Comparison of ENCODE assay signal across 27 mouse cellular contexts in genomic region chr6:134210675-134211457, GRCm38 (mm10).
A peak's percentile ranks its signal among the peaks of the same experiment; 100 is the strongest.
DNase-seq lines count a peak whose midpoint lies in the region; ATAC-seq and TF ChIP-seq lines count a peak whose summit lies in the region.
"Had no signal": no experiment of that assay in that cellular context is flagged by ENCODE, and none has a peak within 500 bp of the region (broad histone marks: within the 10 kb centered on the region; RNA-seq: fewer than 3 reads in every experiment).

No protein-coding gene starts in this region.

- H3K9me3 ChIP-seq in heart, embryonic 12.5 days (replicated peaks), result no peaks in the 10 kb centered on the region
- H3K9me3 ChIP-seq in lung, postnatal 0 days (ENCODE audit: low read length), result no peaks in the 10 kb centered on the region
- H3K9me3 ChIP-seq in heart, postnatal 0 days (replicated peaks; ENCODE audit: control insufficient read depth, low read length), result no peaks in the 10 kb centered on the region
- H3K9me3 ChIP-seq: embryonic facial prominence, embryonic 13.5 days; forebrain, embryonic 12.5 days; G1E; hindbrain, embryonic 13.5 days; kidney, embryonic 15.5 days; limb, embryonic 13.5 days; liver, embryonic 12.5 days had no signal

- H3K9ac ChIP-seq in heart, embryonic 12.5 days, result peak overlapping the region; percentile 8; the same call in 1 of the 2 replicates
- no peak overlapping the region for H3K9ac ChIP-seq in lung, postnatal 0 days (replicated peaks; ENCODE audit: low read depth)
- peak overlapping the region; percentile 28; the same call in 1 of the 2 replicates for H3K9ac ChIP-seq in heart, postnatal 0 days (replicated peaks; ENCODE audit: low read depth, low read length)
- H3K9ac ChIP-seq: embryonic facial prominence, embryonic 13.5 days; forebrain, embryonic 12.5 days; hindbrain, embryonic 13.5 days; kidney, embryonic 15.5 days; limb, embryonic 13.5 days; liver, embryonic 12.5 days; lung, embryonic 14.5 days had no signal

- H3K4me3 ChIP-seq in heart, embryonic 12.5 days, result no peak overlapping the region
- no peak overlapping the region for H3K4me3 ChIP-seq in lung, postnatal 0 days (ENCODE audit: low read depth, low read length)
- no peak overlapping the region for H3K4me3 ChIP-seq in heart, postnatal 0 days (ENCODE audit: low read depth, low read length)
- H3K4me3 ChIP-seq: embryonic facial prominence, embryonic 13.5 days; erythroblast, embryonic 14.5 days; forebrain, embryonic 12.5 days; hindbrain, embryonic 13.5 days; kidney, embryonic 15.5 days; limb, embryonic 13.5 days; liver, embryonic 12.5 days had no signal

- no peak for TF ChIP-seq CTCF in lung, postnatal 0 days (IDR thresholded peaks at IDR 0.05)
- no peak for TF ChIP-seq CTCF in heart, postnatal 0 days (IDR thresholded peaks at IDR 0.05; ENCODE audit: low read depth)

- 37% methylated on average over 13 of the region's 13 CpGs for WGBS in heart, embryonic 12.5 days
- 67% methylated on average over 13 of the region's 13 CpGs for WGBS in lung, postnatal 0 days
- WGBS in heart, postnatal 0 days, result 31% methylated on average over 13 of the region's 13 CpGs

- peak overlapping the region; percentile 30 for H3K4me2 ChIP-seq in heart, embryonic 12.5 days
- H3K4me2 ChIP-seq in lung, postnatal 0 days (replicated peaks; ENCODE audit: low read depth, low read length), result no peak overlapping the region
- peak overlapping the region; percentile 26; the same call in 1 of the 2 replicates for H3K4me2 ChIP-seq in heart, postnatal 0 days (ENCODE audit: low read depth, low read length)
- H3K4me2 ChIP-seq: embryonic facial prominence, embryonic 13.5 days; forebrain, embryonic 12.5 days; hindbrain, embryonic 13.5 days; kidney, embryonic 15.5 days; limb, embryonic 13.5 days; liver, embryonic 12.5 days; lung, embryonic 14.5 days had no signal

- H3K27me3 ChIP-seq in heart, embryonic 12.5 days (replicated peaks), result no peaks in the 10 kb centered on the region
- no peaks in the 10 kb centered on the region for H3K27me3 ChIP-seq in lung, postnatal 0 days (replicated peaks; ENCODE audit: insufficient read depth, low read length)
- H3K27me3 ChIP-seq in heart, postnatal 0 days (ENCODE audit: control insufficient read depth, insufficient read depth, low read length), result no peaks in the 10 kb centered on the region
- H3K27me3 ChIP-seq: CH12.LX; embryonic facial prominence, embryonic 13.5 days; forebrain, embryonic 12.5 days; hindbrain, embryonic 13.5 days; kidney, embryonic 15.5 days; limb, embryonic 13.5 days; liver, embryonic 12.5 days had no signal

- H3K36me3 ChIP-seq in heart, embryonic 12.5 days, result no peaks in the 10 kb centered on the region
- H3K36me3 ChIP-seq in lung, postnatal 0 days (ENCODE audit: insufficient read depth, low read length), result no peaks in the 10 kb centered on the region
- no peaks in the 10 kb centered on the region for H3K36me3 ChIP-seq in heart, postnatal 0 days (replicated peaks; ENCODE audit: control insufficient read depth, insufficient read depth, low read length)
- H3K36me3 ChIP-seq: forebrain, embryonic 12.5 days; hindbrain, embryonic 13.5 days; kidney, embryonic 15.5 days; liver, embryonic 12.5 days had no signal

- peaks cover 58% of the 10 kb centered on the region for H3K4me1 ChIP-seq in heart, embryonic 12.5 days (replicated peaks)
- peaks cover 17% of the 10 kb centered on the region; the same call in 1 of the 2 replicates for H3K4me1 ChIP-seq in lung, postnatal 0 days (ENCODE audit: insufficient read depth, low read depth, low read length)
- H3K4me1 ChIP-seq in heart, postnatal 0 days (ENCODE audit: control insufficient read depth, insufficient read depth), result peaks cover 28% of the 10 kb centered on the region

- H3K27ac ChIP-seq in heart, embryonic 12.5 days (ENCODE audit: poor library complexity, severe bottlenecking), result peak overlapping the region; percentile 74
- H3K27ac ChIP-seq in lung, postnatal 0 days (ENCODE audit: low read length), result peak overlapping the region; percentile 32; the same call in 1 of the 2 replicates
- H3K27ac ChIP-seq in heart, postnatal 0 days (ENCODE audit: low read depth), result peak overlapping the region; percentile 68
- H3K27ac ChIP-seq: embryonic facial prominence, embryonic 13.5 days; forebrain, embryonic 12.5 days; hindbrain, embryonic 13.5 days; kidney, embryonic 15.5 days; limb, embryonic 13.5 days; liver, embryonic 12.5 days had no signal

- TF ChIP-seq EP300 in lung, postnatal 0 days (IDR thresholded peaks at IDR 0.05), result no peak
- TF ChIP-seq EP300 in heart, postnatal 0 days (IDR thresholded peaks at IDR 0.05; ENCODE audit: low read depth), result no peak

- ATAC-seq in heart, embryonic 12.5 days (ENCODE audit: insufficient number of reproducible peaks, low FRiP score), result no peak
- no peak for ATAC-seq in lung, postnatal 0 days
- ATAC-seq in heart, postnatal 0 days (ENCODE audit: insufficient read depth, low read depth), result no peak; the same call in 1 of the 2 replicates
- ATAC-seq: liver, embryonic 12.5 days had no signal

- peak; percentile 43 for DNase-seq in adrenal gland, postnatal 14 days
- DNase-seq in adrenal gland, adult 8-10 months, result no peak
- DNase-seq in heart, adult 8-10 months (ENCODE audit: low spot score), result no peak
- DNase-seq in lung, postnatal 0 days (ENCODE audit: low spot score), result no peak
- DNase-seq in lung, postnatal 14 days, result no peak
- DNase-seq in heart, postnatal 0 days (ENCODE audit: low spot score), result no peak
- DNase-seq in lung, adult 18-20 months, result no peak
- DNase-seq: cerebellum, adult 2 months; cerebellum, postnatal 25 days; embryo, embryonic 11 days; gastrocnemius, postnatal 10 days; kidney, adult 11 months; layer of hippocampus, postnatal 36 days; midbrain, embryonic 14.5 days; thymus, adult 18-20 months; thymus, postnatal 36 days had no signal
